Mouse (Mus musculus) embryonic fibroblast, embryonic 13.5 days (primary cell): ENCODE results near the gene Ephb1.

Experiments used
- CTCF ChIP-seq: IDR thresholded peaks from 2 replicates; pipeline ENCODE4 v1.5.1; 2011; ENCODE audit warnings: mild to moderate bottlenecking, control low read depth, low read length, moderate library complexity, borderline replicate concordance; ENCODE audit not compliant: insufficient read depth
- POLR2A ChIP-seq: IDR thresholded peaks from 2 replicates; pipeline ENCODE4 v1.6.1; 2011; ENCODE audit warnings: low read depth, mild to moderate bottlenecking, control low read depth, low read length, moderate library complexity

- TF ChIP-seq POLR2A (no peak), CTCF (no peak)
Measured at GRCm38 (mm10) chr9:101986910-101987309, 367.6 kb downstream of the Ephb1 start.
